Mouse (Mus musculus) cortical plate, adult 2 months (tissue): ENCODE measurements around the gene Mrto4.

ENCODE experiments used
- CTCF ChIP-seq: fragments of 200-500 bp; IDR thresholded peaks from 2 replicates; pipeline ENCODE4 v1.5.1; 2011; ENCODE audit warnings: mild to moderate bottlenecking, control low read depth, low read length; ENCODE audit not compliant: insufficient read depth; ENCODE audit errors: extremely low read depth
- POLR2A ChIP-seq: fragments of 200-500 bp; IDR thresholded peaks from 2 replicates; pipeline ENCODE4 v1.6.1; 2011; ENCODE audit warnings: mild to moderate bottlenecking, low read length, control low read depth; ENCODE audit not compliant: insufficient read depth; ENCODE audit errors: extremely low read depth

GRCm38 (mm10) chr4:139297566-139297965, 54.8 kb downstream of the Mrto4 start:
- TF ChIP-seq CTCF (no peak), POLR2A (no peak)
